Mouse (Mus musculus) lung, embryonic 14.5 days (tissue): ENCODE measurements around the gene Scamp4. TPM values are rescaled to one million over a fixed set of nuclear protein-coding genes. Genes with fewer than 3 reads are reported as not detected.

Source experiments
- ATAC-seq: fragments of 200-750 bp; cut with Nextera tagmentation; 2 replicates; pipeline ENCODE4 v1.8.0; 2017; ENCODE audit warnings: mild to moderate bottlenecking, moderate TSS enrichment, moderate library complexity; ENCODE audit not compliant: insufficient read depth
- DNase-seq: peaks from one replicate; pipeline ENCODE4 v3.0.0-alpha.2; 2015
- H3K27ac ChIP-seq: fragments of 300-500 bp; sonication (generic); 2 replicates; pipeline ENCODE4 v1.5.1; 2014; ENCODE audit warnings: low read depth, mild to moderate bottlenecking, moderate library complexity
- H3K27me3 ChIP-seq: fragments of 300-500 bp; sonication (generic); 2 replicates; pipeline ENCODE4 v1.6.1; 2014; ENCODE audit warnings: low read length, control low read depth; ENCODE audit not compliant: insufficient read depth
- H3K36me3 ChIP-seq: fragments of 300-500 bp; sonication (generic); 2 replicates; pipeline ENCODE4 v1.6.1; 2014; ENCODE audit warnings: control low read depth; ENCODE audit not compliant: insufficient read depth
- H3K4me1 ChIP-seq: fragments of 300-500 bp; sonication (generic); 2 replicates; pipeline ENCODE4 v1.6.1; 2014; ENCODE audit warnings: antibody characterized with exemption, control low read depth; ENCODE audit not compliant: insufficient read depth
- H3K4me2 ChIP-seq: fragments of 300-500 bp; sonication (generic); 2 replicates; pipeline ENCODE4 v1.6.1; 2014; ENCODE audit warnings: mild to moderate bottlenecking
- H3K4me3 ChIP-seq: fragments of 300-500 bp; sonication (generic); 2 replicates; pipeline ENCODE4 v1.5.1; 2014; ENCODE audit warnings: low read depth, low read length
- H3K9ac ChIP-seq: fragments of 300-500 bp; sonication (generic); 2 replicates; pipeline ENCODE4 v1.6.1; 2014
- H3K9me3 ChIP-seq: fragments of 300-500 bp; sonication (generic); 2 replicates; pipeline ENCODE4 v1.6.1; 2016; ENCODE audit warnings: low read depth, low read length, control low read depth
- CTCF ChIP-seq: IDR thresholded peaks from 2 replicates; pipeline ENCODE4 v1.5.1; 2016; ENCODE audit warnings: antibody characterized with exemption, low read depth
- WGBS: fragments of 180-500 bp; shearing (Covaris S2); extraction: QIAGEN DNeasy Blood & Tissue Kit; methylation state at CpG from one replicate; pipeline ENCODE4 v1.1.7; 2014; 5-methylcytosine and 5-hydroxymethylcytosine counted together
- polyA plus RNA-seq: library from polyadenylated mRNA; unstranded; fragments of >200 nt; fragmentation: Nextera tagmentation; extraction: Ambion mirVana; gene quantifications from 2 replicates; pipeline ENCODE4 v1.2.1, GENCODE M21; 2014

Gene Scamp4
- polyA plus RNA-seq, 1 experiment from 2014 or later = 92.8 TPM

DNA sequence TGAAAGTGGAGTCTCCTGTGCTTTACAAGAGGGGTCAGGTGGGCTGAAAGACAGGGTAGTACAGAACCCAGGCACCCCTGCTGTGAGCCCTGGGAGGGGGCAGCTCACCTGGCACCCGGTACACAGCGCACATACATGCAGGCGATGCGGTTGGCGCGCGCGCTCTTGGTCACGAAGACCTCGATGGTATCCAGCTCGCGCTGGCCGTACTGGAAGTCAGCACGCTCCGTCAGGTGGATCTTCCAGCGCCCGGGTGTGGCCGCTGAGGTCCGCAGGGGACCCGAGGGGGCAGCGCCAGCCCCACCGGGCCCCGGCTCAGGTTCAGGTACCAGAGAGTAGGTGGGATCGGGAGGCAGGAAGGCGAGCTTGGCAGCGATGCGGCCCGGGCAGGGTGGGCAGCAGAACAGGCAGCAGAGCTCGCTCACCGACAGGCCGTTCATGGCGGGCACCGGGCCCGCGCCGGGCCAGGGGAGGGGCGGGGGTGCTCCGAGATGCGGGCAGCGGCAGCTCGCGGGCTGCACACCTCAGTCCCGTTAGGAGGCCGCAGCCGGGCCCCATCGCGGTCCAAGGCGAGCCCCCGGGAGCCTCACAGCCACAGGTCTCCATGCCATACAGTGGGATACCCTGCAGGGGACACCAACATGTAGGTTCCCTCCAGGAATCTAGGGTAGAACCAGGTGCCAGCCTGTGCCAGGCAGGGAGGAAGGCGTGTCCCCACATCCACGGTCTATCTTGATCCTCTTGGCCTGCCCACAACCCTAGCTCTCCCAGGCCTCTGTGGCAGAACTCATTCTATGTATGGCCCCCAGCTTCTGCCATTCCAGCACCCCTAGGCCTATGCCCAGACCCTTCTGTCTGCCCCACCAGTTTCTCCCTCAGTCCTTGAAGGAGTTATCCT is 16.0 kb upstream of the Scamp4 start:
- Histone ChIP-seq H3K9me3 (no peaks in the 10 kb centered on the region), H3K36me3 (peaks cover 40% of the 10 kb centered on the region), H3K27ac (peak overlapping the region; percentile 82), H3K4me1 (peaks cover 5% of the 10 kb centered on the region; the same call in 1 of the 2 replicates), H3K4me2 (peak overlapping the region; percentile 49), H3K4me3 (peak overlapping the region; percentile 16), H3K9ac (peak overlapping the region; percentile 40), H3K27me3 (no peaks in the 10 kb centered on the region)
- whole genome bisulfite sequencing = 92% methylated on average over 48 of the region's 51 CpGs
- DNase-seq (no peak), ATAC-seq (no peak)
- no peak for TF ChIP-seq CTCF

DNA sequence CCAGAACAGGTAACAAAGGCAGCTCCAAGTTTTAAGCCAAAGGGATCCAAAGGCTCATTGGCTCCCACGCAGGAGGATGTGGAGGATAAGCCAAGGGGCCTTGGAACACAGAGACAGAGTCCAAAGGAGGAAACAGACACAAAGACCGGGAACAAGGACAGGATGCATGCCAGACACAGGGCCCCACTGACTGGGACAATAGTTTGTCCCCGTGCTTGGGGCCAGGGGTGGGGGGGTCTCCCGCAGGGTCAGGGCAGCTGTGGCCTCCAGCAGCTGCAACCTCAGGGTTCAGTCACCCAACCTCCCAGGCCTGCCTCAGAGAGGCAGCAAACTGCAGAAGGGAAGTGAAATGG is 15.4 kb upstream of the Scamp4 start:
- Histone ChIP-seq H3K27me3 (no peaks in the 10 kb centered on the region), H3K36me3 (peaks cover 39% of the 10 kb centered on the region), H3K9ac (peak overlapping the region; percentile 40), H3K4me3 (peak overlapping the region; percentile 16), H3K4me2 (peak overlapping the region; percentile 49), H3K9me3 (no peaks in the 10 kb centered on the region), H3K27ac (peak overlapping the region; percentile 82), H3K4me1 (peaks cover 5% of the 10 kb centered on the region; the same call in 1 of the 2 replicates)
- 49% methylated on average over 4 of the region's 4 CpGs for WGBS
- ATAC-seq = no peak
- peak; percentile 65 for DNase-seq
- TF ChIP-seq CTCF = no peak

DNA sequence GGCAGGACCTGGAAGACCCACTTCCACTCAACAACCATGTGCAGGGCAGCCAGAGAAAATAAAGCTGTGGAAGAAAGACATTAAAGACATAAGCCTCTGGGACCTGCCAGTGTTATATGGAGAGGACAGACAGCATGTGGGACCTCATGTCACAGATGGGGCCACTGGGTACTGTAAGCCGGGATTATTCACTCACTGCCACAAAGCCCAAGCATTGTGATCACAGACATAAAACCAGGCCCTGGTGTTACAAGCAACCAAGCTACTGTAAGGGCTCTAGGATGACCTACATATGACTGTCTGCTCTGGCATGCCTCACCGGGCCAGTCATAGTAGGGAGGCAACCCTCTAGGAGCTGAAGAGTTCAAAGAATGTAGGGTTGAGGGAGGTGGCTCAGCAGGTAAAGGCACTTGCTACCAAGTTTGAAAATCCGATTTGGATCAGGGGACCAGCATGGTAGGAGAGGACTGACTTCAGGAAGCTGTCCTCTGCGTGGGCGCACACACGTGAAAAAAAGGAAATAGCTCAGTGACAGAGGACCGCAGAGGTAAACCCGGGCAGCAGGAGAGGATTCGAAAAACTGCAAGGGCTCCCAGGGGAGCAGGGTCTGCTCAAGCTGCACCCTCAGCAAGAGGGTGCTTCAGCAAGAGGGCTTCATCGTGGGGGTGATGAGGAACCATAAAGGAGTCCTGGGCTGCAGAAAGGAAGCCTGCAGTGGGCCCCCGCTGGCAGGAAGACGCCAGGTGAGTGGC is 13.4 kb upstream of the Scamp4 start:
- Histone ChIP-seq H3K36me3 (peaks cover 20% of the 10 kb centered on the region; the same call in 1 of the 2 replicates), H3K4me2 (peak overlapping the region; percentile 70), H3K9me3 (no peaks in the 10 kb centered on the region), H3K27me3 (no peaks in the 10 kb centered on the region), H3K27ac (peak overlapping the region; percentile 56; the same call in 1 of the 2 replicates), H3K4me3 (peak overlapping the region; percentile 93), H3K9ac (peak overlapping the region; percentile 83), H3K4me1 (peaks cover 5% of the 10 kb centered on the region; the same call in 1 of the 2 replicates)
- no peak for TF ChIP-seq CTCF
- WGBS = 12% methylated on average over 12 of the region's 12 CpGs
- DNase-seq (no peak), ATAC-seq (no peak)

DNA sequence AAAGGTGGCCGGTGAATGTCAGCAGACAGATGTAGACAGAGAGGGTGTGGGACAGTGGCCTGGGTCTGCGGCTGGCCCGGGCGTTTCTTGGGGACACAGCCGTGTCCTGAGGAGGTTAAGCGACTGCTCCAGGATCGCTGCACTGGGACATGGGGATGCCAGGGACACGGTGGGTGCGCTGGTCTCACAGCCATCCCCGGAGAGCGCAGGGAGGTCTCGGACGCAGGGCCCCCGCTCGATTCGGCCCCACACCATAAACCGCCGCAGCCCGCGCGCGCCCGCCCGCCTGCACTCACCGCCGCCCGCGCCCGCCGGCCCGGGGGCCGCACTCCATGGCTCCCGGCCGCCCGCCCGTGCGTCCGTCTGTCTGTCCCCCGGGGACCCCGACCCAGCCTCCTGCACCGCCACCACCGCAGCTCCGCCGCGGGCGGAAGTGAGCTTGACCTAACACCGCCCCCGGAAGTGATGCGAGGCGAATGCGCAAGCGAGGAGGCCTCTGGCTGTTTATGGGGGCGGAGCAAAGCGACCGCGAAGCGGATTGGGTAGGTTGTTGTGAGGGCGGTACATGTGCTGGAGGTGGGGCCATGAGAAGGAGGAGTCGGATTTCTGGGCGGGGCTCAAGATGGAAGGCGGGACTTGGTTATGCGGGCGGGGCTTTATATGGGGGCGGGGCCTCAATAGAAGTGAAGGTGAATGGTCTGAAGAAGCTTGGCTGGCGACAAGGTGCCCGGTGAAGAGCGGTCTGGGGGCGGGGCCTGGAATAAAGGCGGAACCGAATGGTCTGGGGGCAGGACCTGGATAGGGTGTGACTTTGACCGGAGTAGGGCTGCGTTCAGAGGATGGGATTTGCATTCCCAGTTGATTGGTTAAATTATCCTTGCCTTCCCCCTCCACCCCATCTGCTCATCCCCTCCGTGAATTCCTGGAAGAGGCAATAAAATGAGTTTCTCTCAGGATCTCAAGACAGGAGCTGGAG is 12.5 kb upstream of the Scamp4 start, which contains the start of gene Abhd17a:
Abhd17a (minus strand) TSS at position 463 of the 976 bp plus-strand sequence.
- WGBS = under 1% methylated on average over 73 of the region's 73 CpGs
- peak within 1 kb of the TSS; percentile 93 for H3K4me3 ChIP-seq
- TF ChIP-seq CTCF = no peak

DNA sequence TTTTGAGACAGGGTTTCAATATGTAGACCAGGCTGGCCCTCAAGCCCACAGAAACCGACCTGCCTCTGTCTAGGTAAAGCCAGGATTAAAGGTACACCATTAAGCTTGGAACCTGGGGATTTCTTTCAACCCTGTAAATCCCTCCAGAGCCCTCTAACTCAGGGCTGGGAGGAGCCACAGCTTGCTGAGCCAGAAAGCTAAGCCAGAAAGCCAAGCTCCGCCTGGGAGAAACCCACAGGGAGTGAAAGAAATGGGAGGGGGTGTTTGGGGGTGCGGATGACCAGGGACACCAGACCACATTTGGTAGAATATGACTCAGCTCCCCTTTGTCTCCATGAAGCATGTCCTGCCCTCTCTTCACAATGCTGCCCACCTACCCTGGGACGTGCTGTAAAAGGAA is 6.4 kb upstream of the Scamp4 start:
- Histone ChIP-seq H3K9ac (no peak overlapping the region; the same call in 1 of the 2 replicates), H3K4me2 (no peak overlapping the region), H3K27ac (no peak overlapping the region), H3K27me3 (no peaks in the 10 kb centered on the region), H3K36me3 (no peaks in the 10 kb centered on the region), H3K4me3 (no peak overlapping the region), H3K4me1 (no peaks in the 10 kb centered on the region), H3K9me3 (no peaks in the 10 kb centered on the region)
- no peak for DNase-seq
- TF ChIP-seq CTCF = no peak
- WGBS = 41% methylated on average over 4 of the region's 4 CpGs
- ATAC-seq = no peak

More for the DNA sequence above, 12.5 kb upstream of the Scamp4 start, which contains the start of gene Abhd17a:
- H3K36me3 ChIP-seq = peaks cover 15% of the 10 kb centered on the region; the same call in 1 of the 2 replicates
- peak within 1 kb of the TSS; percentile 83 for H3K9ac ChIP-seq
- peak; percentile 94 for ATAC-seq
- peak within 1 kb of the TSS; percentile 70 for H3K4me2 ChIP-seq
- H3K27ac ChIP-seq = peak within 1 kb of the TSS; percentile 56; the same call in 1 of the 2 replicates
- peak; percentile 99 for DNase-seq
- H3K4me1 ChIP-seq = peaks cover 5% of the 10 kb centered on the region; the same call in 1 of the 2 replicates
- H3K9me3 ChIP-seq = no peaks in the 10 kb centered on the region
- H3K27me3 ChIP-seq = no peaks in the 10 kb centered on the region

DNA sequence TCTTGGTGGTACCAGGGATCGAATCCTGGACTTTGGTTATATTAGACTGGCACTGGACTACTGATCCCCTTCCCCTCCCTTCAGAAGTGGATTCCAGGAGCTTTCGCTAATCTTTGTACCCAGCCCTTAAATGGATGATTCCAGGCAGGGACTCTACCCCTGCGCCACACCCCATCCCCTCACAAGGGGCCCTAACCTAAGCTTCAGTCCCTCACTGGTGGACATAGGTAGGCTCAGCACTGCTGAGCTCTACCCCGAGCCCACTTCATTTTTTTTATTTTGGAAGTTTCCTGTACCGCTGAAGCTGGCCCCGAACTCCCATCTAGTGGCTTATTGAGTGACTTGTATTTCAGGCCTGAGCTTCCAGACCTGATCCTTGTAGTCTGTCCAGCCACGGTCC is 692 bp downstream of the Scamp4 start:
- no peak for TF ChIP-seq CTCF
- H3K4me1 ChIP-seq = peaks cover 10% of the 10 kb centered on the region
- 21% methylated on average over 7 of the region's 7 CpGs for WGBS
- H3K36me3 ChIP-seq = peaks cover 25% of the 10 kb centered on the region
- H3K4me2 ChIP-seq = peak overlapping the region; percentile 85
- no peaks in the 10 kb centered on the region for H3K27me3 ChIP-seq
- no peak for ATAC-seq
- peak overlapping the region; percentile 62 for H3K9ac ChIP-seq
- DNase-seq = no peak
- peak overlapping the region; percentile 68 for H3K4me3 ChIP-seq
- no peaks in the 10 kb centered on the region for H3K9me3 ChIP-seq
- peak overlapping the region; percentile 74 for H3K27ac ChIP-seq
